Mouse (Mus musculus): ENCODE measurements around the gene Chst3. TPM values are rescaled to one million over a fixed set of nuclear protein-coding genes. Genes with fewer than 3 reads are reported as not detected.

Chst3 gene
- total RNA-seq, 2 experiments from 2014 or later = 1.0 to 1.1 TPM

Small RNAs within 50 kb of the gene (microRNA-seq; reads per million reads assigned to microRNA genes)
- gene Gm22117 (ENCODE audit: borderline number of aligned reads in 2 of 2) = 0 reads per million in 2 experiments

Other genes starting within 250 kb of the Chst3 start
- 10 to 100 TPM; 23.0 to 24.0 TPM for gene Ascc1, start 216.5 kb downstream of the Chst3 start, total RNA-seq (2021)
- 10 to 100 TPM; 68.1 to 73.7 TPM for gene Anapc16, start 216.1 kb downstream of the Chst3 start, total RNA-seq (2021)
- gene Spock2, start 113.0 kb downstream of the Chst3 start, total RNA-seq (2021) = 10 to 100 TPM; 16.7 to 20.1 TPM
- gene Psap, start 58.4 kb upstream of the Chst3 start, total RNA-seq (2021) = 1,000 to 10,000 TPM; 1,163 to 1,211 TPM
- gene Vsir, start 127.6 kb upstream of the Chst3 start, total RNA-seq (2021) = 10 to 100 TPM; 17.6 to 27.0 TPM
- not detected for gene Gm17455, start 180.5 kb upstream of the Chst3 start, total RNA-seq (2021)

Data from heart, postnatal 36 days (tissue).